Mouse (Mus musculus) kidney, adult 9 months (tissue): ENCODE data around the gene Dhrs7b.
A peak's percentile ranks its signal among the peaks of the same experiment; 100 is the strongest.
"Not testable (repeated sequence)": the region's sequence is repeated elsewhere in the genome, so short reads cannot be mapped to it uniquely, and the experiment has no call there.

Source experiments
- DNase-seq: peaks from one replicate; pipeline ENCODE4 v3.0.0; 2022

Gene Dhrs7b

GRCm38 (mm10) chr11:60830433-60831052 is at the start of gene Dhrs7b:
Gene Dhrs7b (plus strand): TSS chr11:60830631.
- DNase-seq = peak; percentile 93

DNA sequence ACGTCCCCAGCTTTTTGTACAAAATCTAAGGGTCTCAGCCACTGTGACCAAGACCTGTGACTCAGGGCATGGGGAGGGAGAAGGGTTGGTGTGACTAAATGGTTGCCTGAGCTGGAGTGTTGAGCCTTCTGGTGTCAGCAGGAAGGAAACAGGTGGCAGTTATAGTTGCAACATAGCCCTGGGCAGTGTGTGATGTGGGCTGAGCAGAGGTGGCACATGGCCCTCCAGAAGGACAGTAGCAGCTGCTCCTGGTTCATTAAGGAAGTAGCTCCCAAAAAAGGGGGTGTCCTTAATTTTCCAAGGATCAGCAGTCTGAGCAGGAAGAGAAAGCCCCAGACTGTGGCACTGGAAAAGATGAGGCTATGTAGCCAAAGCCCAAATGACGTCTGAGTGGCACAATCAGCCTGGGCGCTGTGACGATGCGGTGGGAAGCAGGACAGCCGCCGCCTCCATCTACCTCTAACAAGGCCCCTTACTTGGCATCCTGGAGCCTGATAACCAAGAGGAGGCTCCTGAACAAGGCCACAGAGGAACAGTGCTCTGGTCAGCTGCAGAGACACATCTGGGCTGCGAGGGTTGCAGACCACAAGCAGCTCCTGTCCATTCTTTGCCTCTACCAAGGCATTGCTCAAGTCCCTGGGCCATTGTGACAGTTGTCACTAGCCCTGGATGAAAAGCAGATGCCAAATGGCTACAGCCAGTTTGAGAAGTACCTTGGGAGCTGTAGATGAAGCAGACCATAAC is 46.1 kb upstream of the Dhrs7b start:
- no peak for DNase-seq

DNA sequence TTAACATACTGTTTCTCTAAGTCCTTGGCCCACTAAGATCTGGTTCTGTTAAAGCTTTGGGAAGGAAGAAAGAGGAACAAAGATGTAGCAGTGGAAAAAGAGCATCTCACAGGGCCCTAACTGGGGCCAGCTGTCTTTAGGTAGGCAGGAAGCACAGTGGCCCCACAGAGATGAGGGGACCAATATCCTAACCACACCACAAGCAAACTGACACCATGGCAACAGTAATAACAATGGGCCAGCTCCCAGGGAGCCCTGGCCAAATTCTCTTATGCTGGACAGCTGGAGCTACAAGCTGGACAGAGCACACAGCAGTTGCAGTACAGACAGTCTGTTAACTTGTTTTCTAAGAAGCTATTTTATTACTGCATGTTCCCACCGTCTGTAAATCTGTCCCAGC is 42.8 kb upstream of the Dhrs7b start:
- DNase-seq = no peak

- DNase-seq = peak; percentile 52
Observed at GRCm38 (mm10) chr11:60790472-60790871, 40.0 kb upstream of the Dhrs7b start.

GRCm38 (mm10) chr11:60796342-60796741 is 34.1 kb upstream of the Dhrs7b start:
- no peak for DNase-seq

- DNase-seq = no peak
Observed at GRCm38 (mm10) chr11:60799977-60800376, 30.5 kb upstream of the Dhrs7b start.

DNA sequence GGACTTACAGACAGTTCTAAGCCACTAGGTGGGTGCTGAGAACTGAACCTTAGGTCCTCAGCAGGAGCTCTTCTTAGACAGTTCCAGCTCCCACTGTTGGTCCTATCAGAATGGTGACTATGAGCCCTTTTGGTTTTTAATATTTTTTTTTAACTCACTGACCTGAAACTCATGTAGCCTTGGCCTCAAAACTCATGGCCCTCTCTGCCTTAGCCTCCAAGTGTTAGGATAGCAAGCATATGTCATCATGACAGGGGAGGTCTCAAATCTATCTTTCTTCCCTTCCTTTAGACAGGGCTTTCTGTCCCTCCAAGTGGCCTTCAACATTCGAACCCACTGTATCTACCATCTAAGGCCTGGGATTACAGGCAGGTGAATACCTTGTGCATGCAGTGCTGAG is 29.5 kb upstream of the Dhrs7b start:
- DNase-seq = no peak

DNA sequence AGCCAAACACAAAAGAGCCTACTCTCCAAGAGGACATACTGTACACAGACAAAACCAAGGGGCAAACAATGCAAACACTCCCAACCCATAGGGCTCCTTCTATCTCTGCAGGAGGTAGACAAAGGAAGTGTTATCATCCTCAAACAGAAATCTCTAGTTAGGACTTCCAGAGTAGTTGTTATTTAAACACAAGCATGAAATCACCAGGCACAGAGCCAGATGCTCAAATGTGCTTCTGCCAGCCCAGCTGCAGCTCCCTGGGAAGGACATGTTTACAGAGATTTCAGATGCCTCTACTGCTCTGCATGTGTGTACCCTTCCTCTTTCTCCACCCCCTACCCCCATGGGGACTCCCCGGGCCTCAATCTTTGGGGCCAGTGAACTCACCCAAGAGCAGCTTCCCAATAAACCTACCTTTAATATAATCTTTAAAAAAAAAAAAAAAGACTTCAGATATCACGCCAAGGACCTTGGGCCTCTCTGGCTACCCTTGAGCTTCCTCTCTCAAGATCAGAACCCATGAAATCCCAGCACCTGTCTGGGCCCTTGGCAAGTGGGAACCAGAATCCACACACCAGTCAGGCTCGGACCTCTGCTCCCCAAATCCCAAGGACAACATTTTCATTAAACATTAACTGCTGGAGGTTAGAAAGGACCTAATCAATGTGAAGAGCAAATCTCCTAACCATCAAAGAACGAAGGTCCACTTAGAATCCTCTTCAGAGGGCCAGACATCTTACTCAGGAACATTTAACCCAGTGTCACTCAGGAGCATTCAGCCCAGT is 22.0 kb upstream of the Dhrs7b start:
- DNase-seq = peak; percentile 83

DNA sequence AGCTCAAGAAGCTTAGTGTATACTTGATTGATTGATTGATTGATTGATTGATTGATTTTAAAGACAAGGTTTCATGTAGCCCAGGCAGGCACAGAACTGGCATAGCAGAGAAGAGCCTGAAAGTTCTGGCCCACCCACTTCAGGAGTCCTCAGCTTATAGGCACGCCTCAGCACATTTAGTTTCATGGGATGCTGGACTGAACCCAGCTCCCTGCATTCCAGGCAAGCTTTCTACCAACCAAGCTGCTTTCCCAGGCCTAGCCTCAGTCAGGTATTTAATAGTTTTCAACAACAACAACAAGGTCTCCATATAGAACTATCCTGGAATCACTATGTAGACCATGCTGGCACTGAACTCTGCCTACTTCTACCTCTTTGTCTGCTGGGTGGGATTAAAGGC is 20.9 kb upstream of the Dhrs7b start:
- DNase-seq = peak; percentile 64

DNA sequence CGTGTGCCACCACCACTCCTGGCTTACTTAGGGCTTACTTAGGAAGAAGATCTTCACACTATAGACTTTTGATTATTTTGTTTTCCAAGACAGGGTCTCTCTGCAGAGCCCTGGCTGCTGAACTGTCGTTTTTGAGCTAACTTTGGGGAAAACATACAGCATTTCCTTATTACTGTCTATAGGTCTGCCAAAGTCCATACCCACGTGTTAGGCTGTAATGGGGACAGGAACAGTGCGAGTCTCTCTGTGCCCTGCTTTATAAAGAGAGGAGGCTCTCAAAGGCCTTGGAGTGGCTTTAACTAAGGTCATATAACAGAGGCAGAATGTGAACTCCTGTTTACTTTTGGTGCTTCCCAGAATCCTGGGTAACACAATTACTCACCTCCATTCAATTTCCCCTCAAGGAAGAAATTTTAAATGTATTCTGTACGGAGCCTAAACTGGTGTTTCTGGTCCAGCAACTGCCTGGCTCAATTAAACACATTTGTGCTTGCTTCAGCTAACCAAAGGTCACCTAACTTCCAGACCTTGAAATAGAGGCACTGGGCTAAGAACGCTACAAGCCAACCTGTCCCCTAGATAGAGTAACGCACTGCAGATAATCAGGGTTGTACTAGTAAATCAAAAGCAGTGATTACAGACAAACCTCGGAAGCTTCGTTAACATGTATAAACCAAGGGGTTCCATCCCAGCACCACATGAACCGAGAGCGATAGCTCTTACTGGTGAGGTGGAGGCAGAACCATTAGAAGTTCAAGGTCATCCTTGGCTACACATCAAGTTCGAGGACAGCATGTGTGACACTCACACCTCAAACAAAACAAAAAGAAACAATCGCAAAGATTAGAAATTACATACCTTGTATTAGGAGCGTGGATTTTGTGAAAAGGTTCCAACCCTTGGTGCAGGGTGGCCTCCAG is 20.1 kb upstream of the Dhrs7b start:
- peak; percentile 87 for DNase-seq

DNA sequence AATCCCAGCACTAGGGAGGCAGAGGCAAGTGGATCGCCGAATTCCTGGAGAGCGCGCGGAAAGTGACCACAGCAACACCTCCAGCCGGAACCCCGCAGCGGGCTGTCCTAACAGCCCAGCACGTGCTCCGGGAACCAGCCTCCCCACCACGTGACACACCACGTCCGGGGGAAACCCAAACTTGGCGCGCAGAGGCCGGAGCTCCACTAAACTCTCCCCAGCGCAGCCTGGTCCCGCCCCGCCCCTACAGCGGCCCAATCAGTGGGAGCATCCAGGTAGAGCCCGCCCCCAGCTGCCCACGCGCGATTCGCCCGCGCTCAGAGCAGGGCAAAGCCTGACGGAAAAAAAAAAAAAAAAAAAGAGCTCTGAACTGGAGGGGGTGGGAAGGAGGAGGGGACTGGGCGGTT is 19.4 kb upstream of the Dhrs7b start:
- DNase-seq = peak; percentile 98

DNA sequence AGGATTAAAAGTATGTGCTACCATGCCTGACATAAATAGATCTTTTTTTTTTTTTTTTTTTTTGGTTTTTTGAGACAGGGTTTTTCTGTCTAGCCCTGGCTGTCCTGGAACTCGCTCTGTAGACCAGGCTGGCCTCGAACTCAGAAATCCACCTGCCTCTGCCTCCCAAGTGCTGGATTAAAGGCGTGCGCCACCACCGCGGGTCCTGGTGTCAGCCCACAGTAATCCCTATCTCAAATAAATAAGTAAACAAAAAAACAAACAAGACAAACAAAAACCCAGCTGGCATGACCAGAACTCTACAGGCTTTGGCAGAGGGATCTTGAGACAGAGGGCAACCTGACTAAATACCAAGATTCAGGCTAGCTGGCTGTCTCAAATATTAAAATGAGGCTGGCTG is 18.8 kb upstream of the Dhrs7b start, which contains the start of gene Shmt1:
Shmt1 (minus strand) TSS at position 101 of the 400 bp plus-strand sequence.
- not testable (repeated sequence) for DNase-seq

- DNase-seq = no peak
Observed at GRCm38 (mm10) chr11:60816398-60816797, 14.0 kb upstream of the Dhrs7b start.

GRCm38 (mm10) chr11:60823771-60824170 is 6.7 kb upstream of the Dhrs7b start:
- DNase-seq = no peak

GRCm38 (mm10) chr11:60825191-60825590 is 5.2 kb upstream of the Dhrs7b start:
- peak; percentile 83 for DNase-seq

DNA sequence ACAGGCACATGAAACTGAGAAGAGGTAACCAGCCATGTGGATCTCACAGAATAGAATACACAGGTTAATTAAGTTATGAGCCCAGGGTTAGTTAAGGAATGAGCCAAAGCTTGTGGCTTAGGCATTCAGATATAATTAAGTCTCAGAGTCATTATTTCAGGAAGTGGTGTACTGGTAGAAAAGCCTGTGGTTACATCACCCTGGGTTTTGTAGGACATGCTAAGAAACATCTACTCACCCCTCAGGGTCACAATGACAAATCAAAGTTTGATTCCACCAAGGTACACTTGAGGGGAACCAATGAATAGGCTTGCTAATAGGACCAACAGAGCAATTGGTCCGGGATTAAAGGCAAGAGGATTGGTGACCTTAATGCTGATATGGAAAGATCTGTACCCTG is 3.7 kb upstream of the Dhrs7b start:
- no peak for DNase-seq

GRCm38 (mm10) chr11:60827241-60827945 is 3.0 kb upstream of the Dhrs7b start:
- peak; percentile 49 for DNase-seq

DNA sequence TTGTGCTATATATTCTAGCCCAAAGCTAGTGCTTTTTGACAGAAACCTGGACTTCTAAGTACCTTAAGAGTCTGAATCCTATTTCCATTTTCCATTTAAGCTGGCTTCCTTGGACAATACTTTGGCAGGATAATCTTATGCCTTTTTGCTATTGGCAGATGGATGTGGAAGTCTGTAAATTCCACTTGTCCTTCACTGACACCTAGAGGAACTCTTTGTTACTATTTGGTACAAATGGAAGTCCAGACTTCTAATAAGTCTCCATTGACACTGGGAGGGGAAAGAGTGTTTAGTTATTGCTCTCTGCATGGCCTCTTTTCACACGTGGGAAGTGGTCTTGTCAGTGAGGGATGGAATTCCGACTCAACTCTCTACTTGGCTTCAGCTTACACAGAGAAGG is 1.5 kb upstream of the Dhrs7b start:
- peak; percentile 61 for DNase-seq

DNA sequence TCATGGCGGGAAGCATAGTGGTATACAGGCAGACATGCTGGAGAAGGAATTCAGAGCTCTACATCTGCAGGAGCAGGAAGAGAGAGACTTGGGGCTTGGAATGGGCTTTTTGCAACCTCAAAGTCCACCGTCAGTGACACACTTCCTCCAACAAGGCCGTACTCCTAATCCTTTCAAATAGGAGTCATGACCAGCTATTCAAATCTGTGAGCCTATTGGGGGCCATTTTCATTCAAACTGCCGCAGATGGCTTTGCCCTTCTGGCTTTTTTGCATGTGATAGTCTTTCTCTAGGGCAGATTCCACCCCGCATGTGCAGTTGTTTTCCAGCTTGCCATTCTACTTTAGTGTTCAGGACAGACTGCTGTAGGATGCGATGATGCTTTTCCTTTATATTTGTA is 6.5 kb downstream of the Dhrs7b start:
- DNase-seq = no peak

DNA sequence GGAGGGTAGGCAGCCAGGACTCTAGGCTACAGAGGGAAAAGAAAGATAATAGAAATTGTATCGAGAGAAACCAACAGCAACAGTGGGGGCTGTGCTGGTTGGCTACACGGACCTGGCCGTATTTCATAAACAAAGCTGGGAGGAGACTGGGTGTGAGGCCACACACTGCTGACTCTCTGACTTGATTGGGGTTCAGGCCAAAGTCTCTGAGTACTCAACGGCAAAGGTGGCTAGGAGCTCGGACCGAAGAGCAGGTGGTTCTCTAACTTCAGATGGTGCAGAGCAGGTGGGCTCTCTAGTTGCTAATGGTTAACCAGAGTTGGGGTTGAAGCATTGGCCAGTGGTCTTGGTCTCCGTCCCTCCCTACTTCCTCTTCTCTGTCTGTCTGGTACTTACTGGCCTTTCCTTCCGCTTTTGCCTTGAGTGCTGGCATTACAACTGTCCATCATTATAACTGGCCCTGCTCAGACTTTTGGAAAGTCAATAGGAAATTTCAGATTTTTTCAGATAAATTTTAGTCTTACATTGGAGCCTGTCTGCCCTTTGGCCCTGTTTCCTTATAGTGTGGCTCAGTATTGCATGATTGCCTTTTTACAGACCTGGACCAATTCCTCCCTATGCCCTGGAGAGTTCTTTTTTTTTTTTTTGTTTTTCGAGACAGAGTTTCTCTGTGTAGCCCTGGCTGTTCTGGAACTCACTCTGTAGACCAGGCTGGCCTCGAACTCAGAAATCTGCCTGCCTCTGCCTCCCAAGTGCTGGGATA is 7.4 kb downstream of the Dhrs7b start:
- peak; percentile 42 for DNase-seq
